Mouse (Mus musculus): ENCODE results near the gene Nt5c1a.

Gene Nt5c1a

DNA sequence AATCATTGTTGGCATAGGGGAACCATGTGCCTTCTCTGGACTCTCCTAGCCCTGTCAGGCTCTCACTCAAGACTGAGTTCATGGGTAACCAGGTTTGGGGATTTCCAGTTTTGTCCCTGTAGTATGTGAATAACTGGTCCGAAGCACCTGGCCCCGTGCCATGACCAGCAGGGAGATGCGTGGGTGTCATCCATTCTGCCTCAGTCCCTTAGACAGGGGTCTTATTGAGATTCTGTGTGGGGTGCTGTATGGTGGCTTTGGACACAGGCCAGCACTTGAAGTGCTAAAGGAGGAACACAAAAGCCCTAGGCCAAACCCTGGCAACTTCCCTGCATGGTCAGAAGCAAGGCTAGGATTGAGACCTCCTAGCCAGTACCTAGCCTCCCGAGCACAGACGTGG lies 50.9 kb downstream of the Nt5c1a start:
- DNase-seq = no peak

DNA sequence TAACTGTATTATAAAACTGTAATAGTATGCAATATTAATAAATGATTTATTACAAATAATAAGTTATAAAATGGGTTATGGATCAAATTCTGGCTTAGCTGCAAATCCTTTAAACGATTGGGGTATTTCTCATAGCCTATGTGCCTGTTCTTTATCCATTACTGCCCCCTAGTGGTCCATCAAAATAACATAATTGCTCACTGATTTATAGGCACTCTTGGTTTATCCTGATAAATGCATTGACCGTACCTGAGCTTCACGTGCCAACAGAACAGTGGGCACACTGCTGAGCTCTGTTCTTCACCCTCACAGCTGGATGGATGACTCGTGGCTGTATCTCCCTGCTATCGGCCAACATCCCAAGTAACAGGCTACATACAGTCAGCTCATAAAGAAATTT lies 53.3 kb downstream of the Nt5c1a start:
- DNase-seq = no peak

- DNase-seq = no peak
These were observed 58.9 kb downstream of the Nt5c1a start for GRCm38 (mm10) chr4:123260071-123260746.

DNA sequence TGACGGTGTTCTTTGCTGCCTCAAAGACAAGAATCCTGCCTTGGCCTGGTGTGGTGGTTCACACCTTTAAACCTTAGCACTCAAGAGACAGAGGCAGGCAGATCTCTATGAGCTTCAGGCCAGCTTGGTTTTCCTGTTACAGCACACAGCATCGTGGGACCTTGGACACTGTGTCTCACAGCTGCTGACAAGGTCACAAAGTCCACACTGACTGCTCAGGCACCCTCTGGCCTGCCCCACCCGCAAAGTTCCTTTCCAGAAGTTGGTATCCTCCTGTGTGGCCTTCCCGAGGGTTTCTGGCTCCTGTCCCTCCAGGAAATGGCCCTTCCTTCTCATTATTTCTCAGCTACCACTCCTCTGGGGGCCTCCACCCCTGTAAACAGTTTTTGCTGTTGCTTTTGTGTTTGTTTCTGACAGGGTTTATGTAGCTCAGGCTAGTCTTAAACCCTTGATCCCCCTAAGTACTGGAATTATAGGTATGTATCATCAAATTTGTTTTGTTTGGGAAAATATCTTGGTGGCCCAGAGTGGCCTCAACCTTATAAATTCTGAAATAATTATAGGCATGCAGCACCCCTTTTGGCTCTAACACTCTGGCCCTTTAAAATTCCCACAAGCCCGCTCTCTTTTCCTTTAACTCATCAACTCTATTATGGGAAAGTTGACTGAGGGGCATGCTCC lies 60.6 kb downstream of the Nt5c1a start, which contains the start of gene Pabpc4:
TSS of gene Pabpc4 (plus strand) at position 631 of the 681 bp plus-strand sequence.
- no peak for DNase-seq
